Mouse (Mus musculus): ENCODE measurements around the gene Pim3.

GRCm38 (mm10) chr15:88903086-88903485, 41.1 kb downstream of the Pim3 start:
- TF ChIP-seq RAD21 (IDR thresholded peaks at IDR 0.05; ENCODE audit: low read depth, low read length) (peak; percentile 13), CTCF (IDR thresholded peaks at IDR 0.05 in 2 of 3, conservative IDR thresholded peaks at IDR 0.05 in 1 of 3; ENCODE audit: control insufficient read depth in 1 of 3, insufficient read depth in 1 of 3, low read depth in 2 of 3, low read length in 3 of 3, poor library complexity in 1 of 3, severe bottlenecking in 1 of 3) (peak in 2 of 3 experiments; percentile 6 to 45; a peak in 3 of 6 replicates)

Measured in MEL (cell line).